Mouse (Mus musculus): ENCODE results near the gene Wfdc3. TPM values are rescaled to one million over a fixed set of nuclear protein-coding genes. Genes with fewer than 3 reads are reported as not detected.

The Wfdc3 gene
- polyA plus RNA-seq, 1 experiment from 2014 or later, result 0.46 TPM

DNA sequence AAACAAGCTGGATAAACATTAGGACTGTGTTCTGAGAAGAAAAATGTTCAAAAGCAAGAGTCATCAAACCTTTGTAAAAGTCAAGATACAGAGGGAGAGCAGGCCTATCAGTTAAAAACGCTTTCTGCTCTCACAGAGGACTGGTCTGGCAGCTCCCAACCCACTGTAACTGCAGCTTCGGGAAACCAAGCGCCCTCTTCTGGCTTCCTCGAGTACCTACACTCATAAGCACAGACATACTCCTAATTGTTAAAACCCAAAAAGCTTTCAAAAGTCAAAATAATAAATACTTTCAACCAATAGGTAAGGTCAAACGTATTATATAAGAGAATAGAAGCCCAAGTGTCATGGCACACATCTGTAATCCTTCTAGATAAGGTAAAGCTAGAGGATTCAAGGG is 41.5 kb downstream of the Wfdc3 start:
- Histone ChIP-seq H3K36me3 (replicated peaks; ENCODE audit: control insufficient read depth, insufficient read depth, low read depth, low read length) (no peaks in the 10 kb centered on the region), H3K27me3 (ENCODE audit: control insufficient read depth, insufficient read depth, low read length) (no peaks in the 10 kb centered on the region), H3K4me2 (ENCODE audit: low read depth, low read length) (no peak overlapping the region), H3K27ac (replicated peaks; ENCODE audit: low read depth, low read length) (no peak overlapping the region), H3K9me3 (replicated peaks; ENCODE audit: control insufficient read depth, low read length) (no peaks in the 10 kb centered on the region), H3K4me3 (ENCODE audit: low read depth, low read length) (no peak overlapping the region), H3K9ac (replicated peaks; ENCODE audit: low read length) (no peak overlapping the region), H3K4me1 (ENCODE audit: control insufficient read depth, insufficient read depth, low read length) (no peaks in the 10 kb centered on the region)
- ATAC-seq (replicated peaks; ENCODE audit: insufficient number of reproducible peaks, low FRiP score, low TSS enrichment, low read depth) (no peak), DNase-seq (ENCODE audit: low spot score) (no peak)
- 75% methylated on average over 5 of the region's 5 CpGs for WGBS

- Histone ChIP-seq H3K36me3 (replicated peaks; ENCODE audit: control insufficient read depth, insufficient read depth, low read depth, low read length) (no peaks in the 10 kb centered on the region), H3K27ac (replicated peaks; ENCODE audit: low read depth, low read length) (no peak overlapping the region), H3K4me1 (ENCODE audit: control insufficient read depth, insufficient read depth, low read length) (no peaks in the 10 kb centered on the region), H3K27me3 (ENCODE audit: control insufficient read depth, insufficient read depth, low read length) (no peaks in the 10 kb centered on the region), H3K4me2 (ENCODE audit: low read depth, low read length) (no peak overlapping the region), H3K9me3 (replicated peaks; ENCODE audit: control insufficient read depth, low read length) (no peaks in the 10 kb centered on the region), H3K4me3 (ENCODE audit: low read depth, low read length) (no peak overlapping the region), H3K9ac (replicated peaks; ENCODE audit: low read length) (no peak overlapping the region)
- DNase-seq (ENCODE audit: low spot score), result no peak
- 91% methylated on average over 5 of the region's 5 CpGs for WGBS
- ATAC-seq (replicated peaks; ENCODE audit: insufficient number of reproducible peaks, low FRiP score, low TSS enrichment, low read depth), result no peak
Observed at GRCm38 (mm10) chr2:164701761-164702160, 44.0 kb downstream of the Wfdc3 start.

DNA sequence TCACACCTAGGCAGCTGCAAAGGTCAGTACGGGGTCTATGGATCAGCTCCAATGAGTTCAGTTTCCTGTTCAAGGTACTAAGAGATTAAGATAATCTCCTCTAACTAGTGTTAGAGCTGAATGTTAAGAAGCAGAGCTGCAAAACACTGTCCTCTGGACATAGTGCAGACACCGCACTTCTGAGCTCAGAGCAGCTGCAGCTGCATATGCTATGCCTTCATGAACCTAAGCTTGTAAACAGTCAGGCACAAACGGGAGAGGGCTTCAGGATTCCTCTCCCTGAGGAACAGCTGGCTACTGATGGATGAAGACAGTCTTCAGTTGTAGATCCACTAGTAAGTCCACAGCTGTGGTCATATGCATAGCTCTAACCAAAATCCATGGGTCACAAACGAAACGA is 44.8 kb downstream of the Wfdc3 start:
- no peak overlapping the region for H3K4me2 ChIP-seq (ENCODE audit: low read depth, low read length)
- H3K27ac ChIP-seq (replicated peaks; ENCODE audit: low read depth, low read length), result no peak overlapping the region
- no peaks in the 10 kb centered on the region for H3K27me3 ChIP-seq (ENCODE audit: control insufficient read depth, insufficient read depth, low read length)
- ATAC-seq (replicated peaks; ENCODE audit: insufficient number of reproducible peaks, low FRiP score, low TSS enrichment, low read depth) (no peak), DNase-seq (ENCODE audit: low spot score) (no peak)
- H3K36me3 ChIP-seq (replicated peaks; ENCODE audit: control insufficient read depth, insufficient read depth, low read depth, low read length), result no peaks in the 10 kb centered on the region
- no peaks in the 10 kb centered on the region for H3K4me1 ChIP-seq (ENCODE audit: control insufficient read depth, insufficient read depth, low read length)
- WGBS, result 80% methylated on average over 5 of the region's 5 CpGs
- H3K4me3 ChIP-seq (ENCODE audit: low read depth, low read length), result no peak overlapping the region
- no peak overlapping the region for H3K9ac ChIP-seq (replicated peaks; ENCODE audit: low read length)
- H3K9me3 ChIP-seq (replicated peaks; ENCODE audit: control insufficient read depth, low read length), result no peaks in the 10 kb centered on the region

DNA sequence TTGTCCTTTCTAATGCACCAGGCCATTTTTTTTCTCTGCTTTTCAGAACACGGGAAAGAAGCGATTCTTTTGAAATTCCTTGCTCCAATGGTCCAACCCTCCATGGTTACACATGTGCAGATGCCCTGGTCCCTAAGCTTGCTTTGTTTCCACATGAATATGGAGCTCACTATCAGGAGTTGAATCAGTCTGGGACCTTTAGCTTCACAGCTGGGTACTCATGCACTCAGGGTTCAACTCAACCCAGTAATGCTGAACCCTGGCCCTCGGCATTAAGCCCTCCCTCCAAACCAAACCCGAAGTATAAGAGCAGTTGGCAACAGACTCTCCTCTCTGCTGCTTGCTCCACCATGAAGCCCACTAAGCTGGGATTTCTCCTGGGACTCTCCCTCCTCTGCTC is 47.5 kb downstream of the Wfdc3 start, which contains the start of gene Spint4:
Gene Spint4, plus strand, starts transcription at position 301 of the 400 bp plus-strand sequence.
- Histone ChIP-seq H3K9ac (replicated peaks; ENCODE audit: low read length) (no peak within 1 kb of the TSS), H3K9me3 (replicated peaks; ENCODE audit: control insufficient read depth, low read length) (no peaks in the 10 kb centered on the region), H3K36me3 (replicated peaks; ENCODE audit: control insufficient read depth, insufficient read depth, low read depth, low read length) (no peaks in the 10 kb centered on the region), H3K27ac (replicated peaks; ENCODE audit: low read depth, low read length) (no peak within 1 kb of the TSS), H3K4me1 (ENCODE audit: control insufficient read depth, insufficient read depth, low read length) (no peaks in the 10 kb centered on the region), H3K4me3 (ENCODE audit: low read depth, low read length) (no peak within 1 kb of the TSS), H3K4me2 (ENCODE audit: low read depth, low read length) (no peak within 1 kb of the TSS), H3K27me3 (ENCODE audit: control insufficient read depth, insufficient read depth, low read length) (no peaks in the 10 kb centered on the region)
- ATAC-seq (replicated peaks; ENCODE audit: insufficient number of reproducible peaks, low FRiP score, low TSS enrichment, low read depth), result no peak
- WGBS, result 81% methylated on average over 4 of the region's 4 CpGs
- DNase-seq (ENCODE audit: low spot score), result no peak

DNA sequence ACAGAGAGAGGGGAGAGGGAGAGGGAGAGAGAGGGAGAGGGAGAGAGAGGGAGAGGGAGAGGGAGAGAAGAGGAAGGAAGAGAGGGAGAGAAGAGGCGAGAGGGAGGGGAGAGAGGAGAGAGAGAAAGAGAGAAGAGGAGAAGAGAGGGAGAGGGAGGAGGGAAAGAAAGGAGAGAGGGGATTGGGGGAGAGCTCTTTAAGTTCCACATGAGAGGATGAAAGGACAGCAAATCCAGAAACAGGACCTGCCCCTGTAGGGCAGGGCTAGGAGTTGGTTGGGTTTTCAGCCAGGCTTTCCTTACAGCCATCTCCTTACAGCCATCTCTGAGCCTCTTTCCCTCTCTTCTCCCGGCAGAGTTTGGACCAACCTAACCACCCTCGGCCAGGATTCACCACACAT is 60.9 kb downstream of the Wfdc3 start, which contains the start of gene Wfdc13:
Gene Wfdc13, plus strand, starts transcription at position 301 of the 400 bp plus-strand sequence.
- Histone ChIP-seq H3K4me3 (ENCODE audit: low read depth, low read length) (no peak within 1 kb of the TSS), H3K4me1 (ENCODE audit: control insufficient read depth, insufficient read depth, low read length) (no peaks in the 10 kb centered on the region), H3K27me3 (ENCODE audit: control insufficient read depth, insufficient read depth, low read length) (no peaks in the 10 kb centered on the region), H3K9me3 (replicated peaks; ENCODE audit: control insufficient read depth, low read length) (no peaks in the 10 kb centered on the region), H3K27ac (replicated peaks; ENCODE audit: low read depth, low read length) (no peak within 1 kb of the TSS), H3K9ac (replicated peaks; ENCODE audit: low read length) (no peak within 1 kb of the TSS), H3K4me2 (ENCODE audit: low read depth, low read length) (no peak within 1 kb of the TSS), H3K36me3 (replicated peaks; ENCODE audit: control insufficient read depth, insufficient read depth, low read depth, low read length) (no peaks in the 10 kb centered on the region)
- DNase-seq (ENCODE audit: low spot score), result no peak
- WGBS, result 72% methylated on average over 2 of the region's 3 CpGs
- ATAC-seq (replicated peaks; ENCODE audit: insufficient number of reproducible peaks, low FRiP score, low TSS enrichment, low read depth), result no peak

Other genes with a start within 250 kb of the Wfdc3 start
- 38.4 and 43.3 TPM in 2 replicates for gene Pigt, start 248.4 kb downstream of the Wfdc3 start, polyA plus RNA-seq (2014; fragmentation: Nextera tagmentation; extraction: Ambion mirVana)
- 47.1 and 52.2 TPM in 2 replicates for gene Wfdc2, start 183.5 kb downstream of the Wfdc3 start, polyA plus RNA-seq (2014; fragmentation: Nextera tagmentation; extraction: Ambion mirVana)
- not detected in 2 replicates for gene Spint3, start 172.5 kb downstream of the Wfdc3 start, polyA plus RNA-seq (2014; fragmentation: Nextera tagmentation; extraction: Ambion mirVana)
- not detected in 2 replicates for gene Wfdc6a, start 160.5 kb downstream of the Wfdc3 start, polyA plus RNA-seq (2014; fragmentation: Nextera tagmentation; extraction: Ambion mirVana)
- not detected in 2 replicates for gene Eppin, start 152.3 kb downstream of the Wfdc3 start, polyA plus RNA-seq (2014; fragmentation: Nextera tagmentation; extraction: Ambion mirVana)
- gene Wfdc6b, start 132.4 kb downstream of the Wfdc3 start, polyA plus RNA-seq (2014; fragmentation: Nextera tagmentation; extraction: Ambion mirVana), result not detected in 2 replicates
- gene Wfdc8, start 132.3 kb downstream of the Wfdc3 start, polyA plus RNA-seq (2014; fragmentation: Nextera tagmentation; extraction: Ambion mirVana), result not detected in 2 replicates
- not detected in 2 replicates for gene Wfdc16, start 107.1 kb downstream of the Wfdc3 start, polyA plus RNA-seq (2014; fragmentation: Nextera tagmentation; extraction: Ambion mirVana)
- not detected in 2 replicates for gene Wfdc10, start 89.9 kb downstream of the Wfdc3 start, polyA plus RNA-seq (2014; fragmentation: Nextera tagmentation; extraction: Ambion mirVana)
- gene Wfdc9, start 89.3 kb downstream of the Wfdc3 start, polyA plus RNA-seq (2014; fragmentation: Nextera tagmentation; extraction: Ambion mirVana), result not detected in 2 replicates
- not detected in 2 replicates for gene Wfdc11, start 71.8 kb downstream of the Wfdc3 start, polyA plus RNA-seq (2014; fragmentation: Nextera tagmentation; extraction: Ambion mirVana)
- gene Wfdc13, start 60.8 kb downstream of the Wfdc3 start, polyA plus RNA-seq (2014; fragmentation: Nextera tagmentation; extraction: Ambion mirVana), result not detected in 2 replicates
- gene Spint4, start 47.4 kb downstream of the Wfdc3 start, polyA plus RNA-seq (2014; fragmentation: Nextera tagmentation; extraction: Ambion mirVana), result not detected in 2 replicates
- gene Spint5, start 30.6 kb downstream of the Wfdc3 start, polyA plus RNA-seq (2014; fragmentation: Nextera tagmentation; extraction: Ambion mirVana), result not detected in 2 replicates
- 82.0 and 83.1 TPM in 2 replicates for gene Dnttip1, start 52 bp upstream of the Wfdc3 start, polyA plus RNA-seq (2014; fragmentation: Nextera tagmentation; extraction: Ambion mirVana)
- gene Ube2c, start 24.0 kb upstream of the Wfdc3 start, polyA plus RNA-seq (2014; fragmentation: Nextera tagmentation; extraction: Ambion mirVana), result 534 and 547 TPM in 2 replicates
- 4.3 and 11.2 TPM in 2 replicates for gene Tnnc2, start 34.0 kb upstream of the Wfdc3 start, polyA plus RNA-seq (2014; fragmentation: Nextera tagmentation; extraction: Ambion mirVana)
- gene Snx21, start 39.9 kb upstream of the Wfdc3 start, polyA plus RNA-seq (2014; fragmentation: Nextera tagmentation; extraction: Ambion mirVana), result 9.9 and 10.5 TPM in 2 replicates
- gene Acot8, start 59.0 kb upstream of the Wfdc3 start, polyA plus RNA-seq (2014; fragmentation: Nextera tagmentation; extraction: Ambion mirVana), result 9.6 and 11.6 TPM in 2 replicates
- gene Zswim3, start 59.2 kb upstream of the Wfdc3 start, polyA plus RNA-seq (2014; fragmentation: Nextera tagmentation; extraction: Ambion mirVana), result 9.8 and 11.3 TPM in 2 replicates
- 20.4 and 21.2 TPM in 2 replicates for gene Zswim1, start 76.8 kb upstream of the Wfdc3 start, polyA plus RNA-seq (2014; fragmentation: Nextera tagmentation; extraction: Ambion mirVana)
- 0.36 TPM in 1 of 2 replicates, not detected in the other for gene Spata25, start 82.6 kb upstream of the Wfdc3 start, polyA plus RNA-seq (2014; fragmentation: Nextera tagmentation; extraction: Ambion mirVana)
- 102 TPM in 2 replicates for gene Ctsa, start 86.9 kb upstream of the Wfdc3 start, polyA plus RNA-seq (2014; fragmentation: Nextera tagmentation; extraction: Ambion mirVana)
- 3.0 and 4.7 TPM in 2 replicates for gene Neurl2, start 87.5 kb upstream of the Wfdc3 start, polyA plus RNA-seq (2014; fragmentation: Nextera tagmentation; extraction: Ambion mirVana)
- 41.8 and 50.2 TPM in 2 replicates for gene Pltp, start 111.8 kb upstream of the Wfdc3 start, polyA plus RNA-seq (2014; fragmentation: Nextera tagmentation; extraction: Ambion mirVana)
- gene Pcif1, start 133.4 kb upstream of the Wfdc3 start, polyA plus RNA-seq (2014; fragmentation: Nextera tagmentation; extraction: Ambion mirVana), result 57.1 and 68.6 TPM in 2 replicates
- gene Zfp335, start 165.8 kb upstream of the Wfdc3 start, polyA plus RNA-seq (2014; fragmentation: Nextera tagmentation; extraction: Ambion mirVana), result 8.0 and 10.0 TPM in 2 replicates
- 1.5 and 1.6 TPM in 2 replicates for gene Mmp9, start 194.8 kb upstream of the Wfdc3 start, polyA plus RNA-seq (2014; fragmentation: Nextera tagmentation; extraction: Ambion mirVana)
- gene Slc12a5, start 214.9 kb upstream of the Wfdc3 start, polyA plus RNA-seq (2014; fragmentation: Nextera tagmentation; extraction: Ambion mirVana), result 0.94 and 1.4 TPM in 2 replicates

All from embryonic facial prominence, embryonic 11.5 days (tissue).